Mouse (Mus musculus): ENCODE measurements around the gene Wtip.
"Not testable (repeated sequence)": the region's sequence is repeated elsewhere in the genome, so short reads cannot be mapped to it uniquely, and the experiment has no call there.

The Wtip gene

DNA sequence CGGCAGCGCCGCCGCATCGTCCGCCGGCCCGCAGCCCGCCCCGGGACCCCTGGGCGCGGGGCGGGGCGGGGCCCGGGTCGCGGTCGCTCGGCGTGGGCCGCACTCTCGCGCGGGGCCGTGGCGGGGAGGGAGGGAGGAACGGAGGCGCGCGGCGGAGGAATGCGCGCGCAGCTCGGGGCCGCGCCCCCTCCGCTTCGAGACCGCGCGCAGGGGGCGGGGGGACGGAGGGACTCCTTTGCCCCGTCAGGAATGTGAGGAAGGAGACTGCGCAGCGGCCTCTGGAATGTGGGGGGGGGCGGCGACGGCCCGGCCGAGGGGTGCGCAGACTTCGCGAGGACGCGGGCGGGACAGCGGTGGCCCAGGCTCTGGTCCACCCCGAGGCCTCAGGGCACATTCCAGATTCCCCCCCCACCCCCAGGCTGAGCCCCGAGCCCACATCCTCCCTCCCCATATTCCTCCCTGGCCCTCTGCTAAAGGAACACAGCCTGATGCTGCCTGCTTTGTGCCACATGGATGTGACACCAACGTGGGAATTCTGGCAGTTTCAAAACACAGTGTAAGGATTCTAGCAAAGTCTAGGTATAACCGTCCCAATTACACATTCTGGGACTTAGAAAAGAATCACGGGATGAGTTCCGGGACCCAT lies at the start of gene Wtip:
Gene Wtip (minus strand): TSS at position 152 of the 646 bp plus-strand sequence.
- DNase-seq (ENCODE audit: low spot score): peak; percentile 89

DNA sequence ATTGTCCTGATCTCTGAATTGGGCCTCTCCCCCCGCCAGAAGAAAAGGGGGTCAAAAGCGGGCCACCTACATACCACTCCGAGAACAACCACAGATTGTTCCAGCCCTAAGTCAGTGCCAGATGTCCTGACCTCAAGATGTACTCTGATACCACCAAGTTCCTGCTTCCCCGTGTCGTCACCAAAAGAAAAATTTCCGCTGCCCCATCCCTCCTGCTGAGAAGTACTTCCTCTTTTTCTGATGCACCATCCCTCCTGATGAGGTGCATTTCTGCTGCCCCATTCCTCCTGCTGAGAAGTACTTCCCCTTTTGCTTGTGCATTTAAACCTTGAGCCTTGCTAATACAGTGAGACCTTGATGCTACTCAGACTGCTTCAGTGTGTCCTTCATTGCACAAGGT lies 43.2 kb upstream of the Wtip start:
- DNase-seq (ENCODE audit: low spot score): not testable (repeated sequence)

DNA sequence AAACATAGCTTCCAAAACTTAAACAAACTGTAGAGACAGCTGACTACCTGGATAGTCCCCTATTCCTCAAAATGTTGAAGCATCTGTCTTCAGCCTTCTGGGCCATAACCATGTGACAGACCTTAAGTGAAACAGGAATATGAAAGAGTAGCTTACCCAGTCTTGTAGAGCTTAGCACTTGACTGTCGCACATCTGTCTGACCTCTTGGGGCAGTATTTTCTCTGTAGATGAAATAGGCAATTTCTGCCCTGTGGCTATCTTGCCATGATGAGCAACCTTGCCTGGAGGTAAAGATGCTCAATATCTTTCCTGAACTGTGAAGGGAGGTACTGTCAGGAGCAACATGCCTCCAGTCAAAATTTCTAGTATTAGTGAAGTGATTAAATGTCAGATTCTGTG lies 39.2 kb upstream of the Wtip start:
- DNase-seq (ENCODE audit: low spot score): no peak

DNA sequence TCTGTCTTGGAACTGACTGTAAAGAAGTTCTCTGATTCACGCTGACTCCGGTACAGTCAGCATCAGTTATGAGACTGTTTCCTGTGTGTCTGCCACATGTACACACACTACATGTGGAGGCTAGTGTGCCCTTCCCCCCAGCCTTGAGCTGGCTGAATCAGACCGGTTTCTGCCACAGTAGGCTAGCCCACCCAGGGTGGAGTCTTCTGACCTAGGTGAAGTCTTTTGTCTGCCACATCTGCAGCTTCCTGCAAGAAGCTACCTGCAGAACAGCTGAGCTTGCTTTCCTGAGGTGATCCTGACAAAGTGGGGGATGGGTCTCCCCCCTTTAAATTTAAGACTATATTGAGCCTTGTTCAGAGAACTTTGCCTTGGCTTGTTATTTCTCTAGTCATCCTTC lies 36.4 kb upstream of the Wtip start, which contains the start of gene Uba2:
Gene Uba2 (minus strand): TSS at position 146 of the 400 bp plus-strand sequence.
- DNase-seq (ENCODE audit: low spot score): no peak

DNA sequence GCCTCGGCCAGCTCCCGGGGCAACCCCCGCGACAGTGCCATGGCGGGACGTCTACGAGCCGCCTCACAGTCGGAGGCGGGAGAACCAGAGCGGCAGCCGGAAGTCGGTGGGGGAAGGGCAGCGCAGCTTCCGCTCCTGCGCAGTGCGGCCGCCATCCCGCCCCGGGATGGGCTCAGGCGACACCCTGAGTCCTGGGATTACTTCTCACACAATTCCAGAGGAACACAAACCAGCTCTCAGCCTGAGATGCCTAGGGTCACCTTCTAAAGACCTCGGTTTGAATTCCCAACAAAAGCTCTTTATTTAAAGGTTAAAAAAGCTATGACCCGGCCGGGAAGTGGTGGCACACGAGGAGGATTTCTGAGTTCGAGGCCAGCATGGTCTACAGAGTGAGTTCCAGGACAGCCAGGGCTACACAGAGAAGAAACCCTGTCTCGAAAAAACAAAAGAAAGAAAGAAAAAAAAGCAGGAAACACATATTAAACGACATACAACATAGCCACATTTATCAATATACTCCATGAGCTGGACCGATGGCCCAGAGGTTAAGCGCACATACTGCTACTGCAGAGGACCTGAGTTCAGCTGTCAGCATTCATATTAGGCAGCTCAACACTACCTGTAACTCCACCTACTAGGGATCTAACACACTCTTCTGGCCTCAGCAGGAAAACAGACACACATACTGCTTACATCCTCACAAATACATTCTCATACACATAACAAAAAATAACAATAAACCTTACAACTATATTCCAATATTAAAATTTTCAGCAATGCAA lies 35.6 kb upstream of the Wtip start:
- DNase-seq (ENCODE audit: low spot score): peak; percentile 92

DNA sequence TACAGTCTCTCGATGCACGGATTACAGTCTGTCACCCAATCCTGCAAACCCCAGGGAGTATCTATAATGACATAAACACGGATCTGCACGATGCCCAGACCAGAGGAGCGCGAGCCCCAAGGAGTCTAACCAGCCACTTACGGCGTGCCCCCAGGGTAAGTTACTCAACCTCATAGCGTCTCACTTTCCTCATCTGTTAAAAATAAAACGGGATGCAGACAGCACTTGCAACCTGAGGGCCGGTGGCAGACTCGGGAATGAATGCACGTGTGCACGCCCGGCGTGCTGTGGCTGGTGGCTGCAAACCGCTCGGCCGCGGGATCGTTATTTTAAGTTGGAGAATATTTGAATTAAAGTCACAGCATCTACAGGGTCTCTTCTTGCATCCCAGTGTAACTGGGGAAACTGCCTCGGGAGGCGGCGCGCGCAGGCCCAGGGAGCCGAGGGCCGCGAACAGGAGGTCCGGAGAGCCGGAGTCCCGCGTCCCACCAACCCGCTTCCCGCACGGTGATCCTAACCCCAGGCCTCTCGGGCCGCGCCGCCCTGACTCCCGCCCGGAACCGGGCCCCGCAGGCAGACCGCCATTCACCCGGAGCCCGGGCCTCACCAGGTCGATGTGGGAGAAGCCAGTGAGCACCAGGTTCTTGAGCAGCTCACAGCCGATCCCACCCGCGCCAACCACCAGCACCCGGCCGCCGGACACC lies 34.9 kb upstream of the Wtip start:
- DNase-seq (ENCODE audit: low spot score): peak; percentile 42

DNA sequence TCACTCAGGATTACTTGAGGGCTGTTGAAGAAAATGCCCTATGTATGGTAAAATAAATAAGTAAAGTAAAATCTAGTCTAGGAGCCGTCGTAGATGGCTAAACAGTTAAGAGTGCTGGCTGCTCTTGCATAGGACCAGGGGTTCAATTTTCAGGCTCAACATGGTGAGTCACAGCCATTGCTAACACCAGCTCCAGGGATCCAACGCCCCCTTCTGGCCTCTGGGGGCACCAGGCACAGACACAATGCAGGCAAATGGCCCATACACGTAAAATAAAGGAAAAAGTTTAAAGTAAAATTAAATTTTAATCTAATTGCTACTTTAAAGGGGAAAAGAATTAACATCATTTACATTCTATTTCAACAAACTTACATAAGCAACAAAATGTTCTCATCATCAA lies 33.8 kb upstream of the Wtip start:
- DNase-seq (ENCODE audit: low spot score): peak; percentile 69

DNA sequence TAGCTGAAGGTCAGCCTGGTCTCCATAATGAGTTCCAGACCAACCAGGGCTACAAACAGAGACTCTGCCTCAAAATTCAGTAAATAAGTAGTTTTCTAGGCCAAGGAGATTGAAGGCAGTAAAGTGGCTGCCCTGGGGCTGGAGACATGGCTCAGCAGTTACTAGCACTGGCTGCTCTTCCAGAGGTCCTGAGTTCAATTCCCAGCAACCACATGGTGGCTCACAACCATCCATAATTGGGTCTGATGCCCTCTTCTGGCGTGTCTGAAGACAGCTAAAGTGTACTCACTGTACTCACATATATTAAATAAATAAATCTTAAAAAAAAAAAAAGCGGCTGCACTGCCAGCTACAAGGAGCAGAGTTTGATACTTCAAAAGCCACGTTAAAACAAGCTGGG lies 32.9 kb upstream of the Wtip start:
- no peak for DNase-seq (ENCODE audit: low spot score)

DNA sequence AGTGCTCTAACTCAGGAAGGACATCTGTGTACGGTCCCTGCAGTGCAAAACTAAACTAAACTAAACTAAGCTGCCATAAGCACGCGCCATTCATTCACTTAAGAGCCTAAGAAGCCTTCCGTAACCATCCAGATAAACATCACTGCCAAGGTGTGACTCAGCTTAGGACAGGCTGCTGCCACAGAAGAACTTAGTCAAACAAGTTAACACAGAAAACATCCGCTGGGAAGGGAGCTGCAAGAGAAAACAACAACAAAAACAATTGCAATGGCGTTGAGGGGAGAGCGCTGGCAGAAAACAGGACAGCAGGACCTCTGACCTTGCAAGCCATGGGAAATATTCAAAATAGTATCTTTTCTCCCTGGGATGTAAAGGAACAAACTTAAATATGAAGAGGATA lies 31.6 kb upstream of the Wtip start:
- DNase-seq (ENCODE audit: low spot score): no peak

DNA sequence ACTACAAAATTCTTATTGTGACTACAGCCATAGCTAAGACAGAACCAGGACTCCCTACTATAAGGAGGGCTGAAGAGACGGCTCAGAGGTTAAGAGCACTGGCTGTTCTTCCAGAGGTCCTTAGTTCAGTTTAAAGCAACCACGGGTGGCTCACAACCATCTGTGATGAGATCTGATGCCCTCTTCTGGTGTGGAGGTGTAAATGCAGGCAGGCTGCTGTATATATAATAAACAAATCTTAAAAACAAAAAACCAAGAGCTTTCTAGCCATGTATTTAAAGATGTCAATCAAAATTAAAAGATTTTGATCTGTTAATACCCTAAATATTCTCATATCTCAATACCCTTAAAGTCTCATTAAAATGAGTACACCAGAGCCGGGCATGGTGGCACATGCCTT lies 26.1 kb upstream of the Wtip start:
- no peak for DNase-seq (ENCODE audit: low spot score)

DNA sequence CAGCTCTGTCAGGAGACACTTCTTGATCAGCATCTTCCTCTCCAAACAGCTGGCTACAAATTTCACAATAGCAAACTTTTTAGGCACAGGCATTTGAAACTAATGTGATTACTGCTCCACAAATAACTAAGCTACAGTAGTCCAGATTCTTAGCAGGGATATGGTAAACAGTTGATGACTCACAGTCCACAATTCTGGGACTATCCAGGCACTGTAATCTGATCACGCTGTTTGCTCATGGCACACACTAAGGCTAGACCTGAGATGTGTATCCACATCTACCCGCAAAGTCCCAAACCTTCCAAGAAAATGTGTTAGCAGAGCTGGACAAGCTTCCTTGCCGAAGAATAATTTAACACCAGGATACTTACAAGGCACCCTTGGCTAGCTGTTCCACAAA lies 24.9 kb upstream of the Wtip start:
- no peak for DNase-seq (ENCODE audit: low spot score)

DNA sequence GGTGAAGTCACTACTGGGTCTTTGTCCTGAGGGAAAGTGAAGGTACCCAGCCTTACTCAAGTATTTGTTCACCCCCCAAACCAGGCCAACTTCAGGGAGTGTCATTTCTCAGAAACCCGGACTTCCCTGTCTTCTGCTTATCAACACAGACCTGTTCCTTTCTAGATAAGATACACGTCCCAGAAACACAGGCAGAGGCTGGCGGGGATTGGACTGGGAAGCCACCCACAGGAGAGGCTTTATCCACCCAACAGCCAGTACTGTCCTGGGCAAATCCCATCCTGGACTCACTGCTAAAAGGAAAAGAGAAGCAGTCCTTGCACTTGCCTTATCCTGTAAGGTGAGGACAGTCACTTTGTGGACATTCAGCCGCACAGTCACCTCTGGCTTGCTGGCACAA lies 14.1 kb upstream of the Wtip start:
- DNase-seq (ENCODE audit: low spot score): no peak

DNA sequence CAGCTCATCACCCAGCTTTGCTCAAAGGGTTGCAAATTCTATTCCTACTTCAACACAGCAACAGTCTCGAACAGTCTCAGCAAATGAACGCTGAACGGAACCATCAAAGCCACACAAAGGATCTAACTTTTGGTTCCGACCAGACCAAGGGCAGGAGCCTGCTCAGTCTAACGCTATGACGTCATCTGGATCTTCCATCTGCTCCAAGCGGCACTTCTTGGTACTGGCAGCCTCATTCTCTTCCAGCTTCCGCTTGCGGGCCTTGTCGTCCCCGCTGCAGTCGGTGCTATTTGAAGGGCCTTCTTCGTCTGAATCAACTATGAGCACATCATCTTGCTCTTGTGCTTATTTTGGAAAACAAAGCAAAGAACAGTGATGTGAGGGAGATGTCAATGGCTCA lies 8.1 kb upstream of the Wtip start:
- no peak for DNase-seq (ENCODE audit: low spot score)

DNA sequence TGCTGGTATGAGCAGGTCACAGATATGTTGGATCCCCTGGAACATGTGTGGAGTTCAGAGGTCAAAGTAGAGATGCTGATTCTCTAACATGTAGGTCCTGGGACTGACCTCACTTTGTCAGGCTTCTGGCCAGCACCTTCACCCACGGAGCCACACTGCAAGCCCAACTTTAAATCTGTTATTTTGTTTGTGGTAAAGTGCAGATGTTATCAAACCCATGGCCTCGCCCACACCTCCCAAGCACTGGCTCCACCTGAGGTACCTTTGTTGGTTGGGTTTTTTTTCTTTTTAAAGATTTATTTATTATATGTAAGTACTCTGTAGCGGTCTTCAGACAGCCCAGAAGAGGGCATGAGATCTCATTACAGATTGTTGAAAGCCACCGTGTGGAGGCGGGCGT lies 6.4 kb upstream of the Wtip start:
- DNase-seq (ENCODE audit: low spot score): no peak

DNA sequence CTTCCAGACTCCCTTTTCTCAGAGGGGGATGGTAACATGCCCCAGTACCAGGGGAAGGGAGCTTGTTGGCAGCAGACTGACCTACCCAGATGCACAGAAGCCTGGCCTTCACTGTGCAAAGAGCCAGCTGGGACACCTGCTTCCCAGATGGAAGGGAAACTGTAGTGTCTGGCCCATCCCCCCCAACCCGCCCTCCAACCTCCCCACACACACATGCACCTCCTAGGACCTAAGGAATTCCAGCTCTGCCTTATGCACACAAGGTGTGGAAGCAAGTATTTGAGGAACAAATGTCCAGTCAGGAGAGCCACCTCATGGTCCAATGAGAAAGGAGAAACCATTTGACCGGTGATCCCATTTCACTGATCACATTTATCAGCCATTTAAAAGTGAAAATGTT lies 1.3 kb upstream of the Wtip start:
- peak; percentile 44 for DNase-seq (ENCODE audit: low spot score)

DNA sequence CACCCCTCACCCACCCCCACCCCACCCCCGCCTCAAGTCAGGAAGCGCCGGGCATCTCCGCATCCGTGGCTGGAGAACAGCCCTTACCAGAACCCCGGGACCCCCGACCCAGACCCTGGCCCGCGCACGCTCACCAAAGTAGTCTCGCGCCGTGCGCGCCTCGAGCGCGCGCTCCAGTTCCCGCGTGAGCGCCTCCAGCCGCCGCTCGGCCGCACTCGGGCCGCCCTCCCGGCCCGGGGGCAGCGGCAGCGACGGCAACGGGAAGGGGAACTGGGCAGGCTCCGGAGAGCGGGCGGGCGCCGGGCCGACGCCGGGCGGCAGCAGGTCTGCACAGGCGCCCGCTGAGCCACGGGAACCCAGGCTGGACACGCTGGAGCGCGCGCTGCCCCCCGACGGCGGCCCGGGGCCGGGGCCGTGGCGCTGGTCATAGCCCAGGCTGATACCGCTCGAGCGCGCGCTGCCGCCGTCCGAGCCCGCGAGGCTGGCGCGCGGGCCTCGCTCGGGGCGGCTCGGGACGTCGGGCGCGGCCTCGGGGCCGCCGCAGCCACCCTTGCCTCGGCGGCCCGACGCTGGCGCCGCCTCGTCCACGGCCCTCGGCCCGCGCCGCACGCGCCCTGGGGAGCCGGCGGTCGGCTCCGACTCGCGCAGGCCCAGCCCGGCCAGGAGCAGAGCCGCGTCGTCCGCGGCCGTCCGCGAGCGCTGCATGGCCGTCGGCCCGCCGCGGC lies 551 bp downstream of the Wtip start:
- peak; percentile 70 for DNase-seq (ENCODE audit: low spot score)

DNA sequence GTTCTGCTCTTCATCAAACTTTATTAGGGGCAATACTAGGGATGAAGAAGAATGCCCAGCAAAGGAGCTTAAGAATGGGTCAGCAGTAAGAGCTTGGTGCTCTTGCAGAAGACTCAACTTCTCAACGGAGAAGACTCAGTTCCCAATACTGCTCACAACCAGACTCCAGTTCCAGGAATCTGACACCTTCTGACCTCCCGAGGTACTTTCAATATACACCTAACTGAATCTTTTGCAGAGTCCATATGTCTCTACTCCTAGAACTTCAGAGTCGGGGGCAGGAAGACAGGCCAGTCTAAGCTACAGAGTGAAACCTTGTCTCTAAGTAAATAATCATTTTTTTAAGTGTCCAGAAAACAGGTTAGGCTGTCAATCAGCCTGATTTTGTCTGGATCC lies 1.1 kb downstream of the Wtip start:
- DNase-seq (ENCODE audit: low spot score): peak; percentile 36

DNA sequence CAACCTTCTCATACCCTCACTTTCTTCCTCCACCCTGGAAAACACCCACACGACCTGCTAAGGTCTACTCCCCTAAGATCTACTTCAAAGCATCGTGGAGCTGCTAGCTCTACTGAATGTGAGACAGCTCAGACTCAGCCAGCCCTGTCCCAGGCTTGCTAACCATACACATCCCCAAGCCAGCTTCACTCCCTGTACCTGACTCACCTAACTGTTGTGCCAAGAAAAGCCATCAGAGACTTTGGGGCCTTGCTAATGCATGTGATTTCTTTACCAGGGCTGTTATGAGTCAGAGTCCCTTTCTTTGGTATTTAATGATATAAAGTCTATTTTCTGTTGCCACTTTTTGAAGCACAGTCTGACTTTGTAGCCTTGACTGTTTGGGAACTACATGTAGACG lies 1.9 kb downstream of the Wtip start:
- DNase-seq (ENCODE audit: low spot score): no peak

DNA sequence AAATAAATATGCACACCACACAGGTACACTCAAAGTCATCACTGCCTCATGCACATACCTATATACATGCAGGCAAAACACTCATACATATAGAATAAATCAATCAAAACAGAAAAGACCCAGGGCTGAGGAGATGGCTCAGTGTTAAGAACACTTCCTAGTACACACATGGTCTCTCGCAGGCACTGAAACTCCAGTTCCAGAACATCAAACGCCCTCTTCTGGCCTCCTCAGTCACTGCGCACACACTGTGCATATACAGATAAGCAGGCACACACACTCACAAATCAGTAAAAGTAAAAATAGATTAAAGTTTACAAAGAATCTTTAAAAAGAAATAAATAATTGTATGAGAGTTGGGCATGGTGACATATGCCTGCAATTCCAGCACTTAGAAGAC lies 6.8 kb downstream of the Wtip start:
- no peak for DNase-seq (ENCODE audit: low spot score)

DNA sequence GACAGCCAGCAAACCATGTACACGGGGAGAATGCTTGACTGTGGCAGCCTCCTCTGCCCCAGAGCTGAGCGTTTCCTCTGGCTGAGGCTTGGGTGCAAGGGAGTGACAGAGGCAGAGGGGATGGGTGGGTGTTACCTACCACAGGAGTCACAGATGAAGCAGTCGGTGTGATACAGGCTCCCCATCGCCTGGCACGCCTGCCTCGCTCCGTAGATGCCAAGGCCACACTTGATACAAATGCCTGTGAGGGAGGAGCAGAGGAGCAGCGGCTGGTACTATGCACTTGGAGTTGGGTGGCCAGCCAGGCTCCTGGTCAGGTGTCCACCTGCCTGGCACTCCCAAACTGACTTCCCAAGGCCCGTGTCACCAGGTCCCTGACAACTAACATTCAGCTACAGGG lies 7.7 kb downstream of the Wtip start:
- no peak for DNase-seq (ENCODE audit: low spot score)

DNA sequence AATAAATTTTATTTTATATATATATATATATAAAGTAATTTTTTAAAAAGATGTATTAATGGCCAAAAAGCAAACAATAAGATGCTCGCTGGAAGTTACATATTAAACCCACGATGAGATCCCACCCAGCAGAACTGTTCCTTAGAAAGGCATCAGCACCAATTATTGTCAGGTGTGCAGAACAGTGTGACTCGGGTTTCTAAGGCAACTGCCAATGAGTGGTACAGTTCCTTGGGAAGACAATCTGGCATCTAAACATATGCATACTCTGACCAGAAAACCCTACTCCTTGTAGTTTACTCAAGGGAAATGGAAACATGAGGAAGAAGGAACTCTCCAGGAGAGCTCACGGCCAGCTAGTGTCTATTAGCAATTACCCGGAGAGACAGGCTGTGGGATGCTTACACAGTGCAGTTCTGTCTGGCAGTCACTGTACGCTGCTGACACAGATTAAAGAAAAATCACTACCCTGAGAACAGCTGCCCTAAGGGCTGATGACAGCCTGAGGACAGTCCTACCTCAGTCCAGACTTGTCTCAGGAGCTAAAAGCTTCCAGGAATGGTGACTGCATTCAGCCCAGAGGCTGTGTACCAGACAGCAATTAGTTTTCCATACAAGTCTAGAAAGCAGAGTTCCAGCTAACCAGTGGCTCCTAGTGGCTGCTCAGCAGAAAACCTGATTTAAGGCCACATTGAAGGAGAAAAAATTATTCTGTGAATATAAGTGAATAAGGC lies 9.9 kb downstream of the Wtip start:
- DNase-seq (ENCODE audit: low spot score): no peak

DNA sequence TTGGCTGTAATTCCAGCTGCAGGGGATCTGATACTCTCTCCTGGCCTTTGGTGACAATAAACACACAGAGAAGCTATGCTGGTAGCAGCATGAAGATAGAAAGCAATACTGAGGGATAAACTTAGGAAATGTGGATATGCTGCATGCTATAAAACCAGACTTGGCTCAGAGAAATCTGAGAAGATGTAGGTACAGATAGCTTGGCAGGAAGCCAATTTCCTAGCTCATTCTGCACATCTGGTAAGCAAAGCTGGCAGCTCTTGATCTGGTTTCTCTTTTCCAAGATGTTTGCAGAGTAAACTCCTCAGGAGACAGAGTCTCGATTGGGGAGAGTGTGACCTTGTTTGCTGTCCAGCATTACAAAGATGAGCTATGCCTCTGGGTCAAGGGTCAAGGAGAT lies 12.4 kb downstream of the Wtip start:
- not testable (repeated sequence) for DNase-seq (ENCODE audit: low spot score)
